Mouse (Mus musculus) hindbrain, embryonic 15.5 days (tissue): ENCODE measurements around the gene Tmtc2. TPM values are rescaled to one million over a fixed set of nuclear protein-coding genes. Genes with fewer than 3 reads are reported as not detected.

Experiments
- ATAC-seq: fragments of 200-750 bp; cut with Nextera tagmentation; 2 replicates; pipeline ENCODE4 v1.8.0; 2017; ENCODE audit warnings: low read depth, moderate number of reproducible peaks, moderate TSS enrichment; ENCODE audit not compliant: low FRiP score
- H3K27ac ChIP-seq: fragments of 300-500 bp; sonication (generic); replicated peaks from 2 replicates; pipeline ENCODE4 v1.5.1; 2015; ENCODE audit warnings: mild to moderate bottlenecking, inconsistent platforms
- H3K27me3 ChIP-seq: fragments of 300-500 bp; sonication (generic); 2 replicates; pipeline ENCODE4 v1.6.1; 2015; ENCODE audit warnings: control low read depth, inconsistent platforms
- H3K36me3 ChIP-seq: fragments of 300-500 bp; sonication (generic); 2 replicates; pipeline ENCODE4 v1.6.1; 2015; ENCODE audit warnings: control low read depth, inconsistent platforms
- H3K4me1 ChIP-seq: fragments of 300-500 bp; sonication (generic); replicated peaks from 2 replicates; pipeline ENCODE4 v1.6.1; 2015; ENCODE audit warnings: control low read depth, inconsistent platforms
- H3K4me2 ChIP-seq: fragments of 300-500 bp; sonication (generic); 2 replicates; pipeline ENCODE4 v1.6.1; 2015; ENCODE audit warnings: moderate library complexity, mild to moderate bottlenecking, inconsistent platforms
- H3K4me3 ChIP-seq: fragments of 300-500 bp; sonication (generic); 2 replicates; pipeline ENCODE4 v1.5.1; 2015; ENCODE audit warnings: mild to moderate bottlenecking, inconsistent platforms
- H3K9ac ChIP-seq: fragments of 300-500 bp; sonication (generic); 2 replicates; pipeline ENCODE4 v1.6.1; 2015; ENCODE audit warnings: inconsistent platforms
- H3K9me3 ChIP-seq: fragments of 300-500 bp; sonication (generic); 2 replicates; pipeline ENCODE4 v1.6.1; 2016; ENCODE audit warnings: control low read depth, inconsistent platforms
- WGBS: fragments of 180-500 bp; shearing (Covaris S2); methylation state at CpG from one replicate; pipeline ENCODE4 v1.1.7; 2015; 5-methylcytosine and 5-hydroxymethylcytosine counted together
- polyA plus RNA-seq: library from polyadenylated mRNA; unstranded; fragments of >200 nt; fragmentation: Nextera tagmentation; extraction: Ambion mirVana; gene quantifications from 2 replicates; pipeline ENCODE4 v1.2.1, GENCODE M21; 2015

Gene Tmtc2
- polyA plus RNA-seq, 1 experiment from 2014 or later = 8.5 TPM

DNA sequence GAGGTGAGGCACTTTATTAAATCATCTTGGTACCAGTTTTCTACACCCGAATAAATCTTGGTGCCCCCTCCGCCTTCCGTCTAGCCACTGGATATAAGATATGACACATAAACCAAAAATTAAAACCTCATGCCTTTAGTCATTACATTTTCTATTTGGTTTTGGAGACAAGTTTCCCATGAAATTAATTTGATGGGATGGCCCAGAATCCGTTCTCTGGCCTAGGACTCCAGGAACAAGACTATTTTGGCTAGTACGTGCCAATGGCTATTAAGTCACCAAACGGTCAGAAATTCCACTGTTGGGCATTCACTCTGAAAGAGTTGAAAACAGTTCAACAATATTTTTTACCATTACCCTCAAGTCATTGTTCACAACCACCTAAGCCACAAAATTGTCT, 32.2 kb downstream of the Tmtc2 start:
- no peak for ATAC-seq
- H3K4me3 ChIP-seq = no peak overlapping the region

GRCm38 (mm10) chr10:105539697-105540096, 34.6 kb downstream of the Tmtc2 start:
- Histone ChIP-seq H3K4me2 (no peak overlapping the region), H3K4me3 (no peak overlapping the region), H3K9ac (no peak overlapping the region), H3K27me3 (no peaks in the 10 kb centered on the region), H3K27ac (no peak overlapping the region), H3K4me1 (no peaks in the 10 kb centered on the region; the same call in 1 of the 2 replicates), H3K9me3 (no peaks in the 10 kb centered on the region), H3K36me3 (no peaks in the 10 kb centered on the region)
- ATAC-seq = no peak
- 36% methylated on average over 5 of the region's 5 CpGs for WGBS

More for the DNA sequence above, 32.2 kb downstream of the Tmtc2 start:
- Histone ChIP-seq H3K9ac (no peak overlapping the region), H3K4me1 (no peaks in the 10 kb centered on the region; the same call in 1 of the 2 replicates), H3K27ac (no peak overlapping the region), H3K9me3 (no peaks in the 10 kb centered on the region), H3K36me3 (no peaks in the 10 kb centered on the region), H3K4me2 (no peak overlapping the region), H3K27me3 (no peaks in the 10 kb centered on the region)
- 90% methylated on average over 6 of the region's 6 CpGs for WGBS

- Histone ChIP-seq H3K36me3 (no peaks in the 10 kb centered on the region), H3K27me3 (no peaks in the 10 kb centered on the region), H3K4me3 (no peak overlapping the region), H3K4me1 (no peaks in the 10 kb centered on the region; the same call in 1 of the 2 replicates), H3K9me3 (no peaks in the 10 kb centered on the region), H3K27ac (no peak overlapping the region), H3K9ac (no peak overlapping the region), H3K4me2 (no peak overlapping the region)
- WGBS = 90% methylated on average over 4 of the region's 4 CpGs
- no peak for ATAC-seq
Observed at GRCm38 (mm10) chr10:105536910-105537309, 37.3 kb downstream of the Tmtc2 start.

- Histone ChIP-seq H3K27me3 (no peaks in the 10 kb centered on the region), H3K27ac (no peak overlapping the region), H3K4me2 (no peak overlapping the region), H3K36me3 (no peaks in the 10 kb centered on the region), H3K9ac (no peak overlapping the region), H3K4me1 (peaks cover 3% of the 10 kb centered on the region), H3K4me3 (no peak overlapping the region), H3K9me3 (no peaks in the 10 kb centered on the region)
- no peak for ATAC-seq
Observed at GRCm38 (mm10) chr10:105535848-105536247, 38.4 kb downstream of the Tmtc2 start.

DNA sequence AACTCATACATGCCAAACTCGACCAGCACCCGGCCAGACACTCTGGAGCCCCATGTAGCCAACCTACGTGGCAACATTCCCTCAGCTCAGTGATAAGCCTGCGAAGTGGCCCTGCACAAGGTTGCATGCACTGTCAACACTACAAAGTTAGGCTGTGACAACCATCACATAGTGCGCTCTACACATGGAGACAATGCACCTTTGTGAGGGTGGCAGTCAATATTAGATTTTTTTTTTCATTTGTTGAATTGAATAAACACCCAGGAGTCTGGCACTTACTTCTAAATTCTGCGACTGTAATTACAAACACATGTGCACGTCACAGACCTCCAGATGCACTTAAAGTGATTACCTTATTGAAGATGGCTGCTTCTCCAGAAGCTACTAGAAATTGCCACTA, 41.5 kb downstream of the Tmtc2 start:
- H3K27ac ChIP-seq = no peak overlapping the region
- no peak overlapping the region for H3K9ac ChIP-seq
- H3K4me2 ChIP-seq = no peak overlapping the region
- WGBS = 84% methylated on average over 7 of the region's 7 CpGs
- H3K4me3 ChIP-seq = no peak overlapping the region
- no peaks in the 10 kb centered on the region for H3K9me3 ChIP-seq
- H3K4me1 ChIP-seq = peaks cover 3% of the 10 kb centered on the region; the same call in 1 of the 2 replicates
- no peaks in the 10 kb centered on the region for H3K36me3 ChIP-seq
- ATAC-seq = no peak
- no peaks in the 10 kb centered on the region for H3K27me3 ChIP-seq

GRCm38 (mm10) chr10:105532019-105532525, 42.2 kb downstream of the Tmtc2 start:
- WGBS = 81% methylated on average over 5 of the region's 5 CpGs
- Histone ChIP-seq H3K27me3 (no peaks in the 10 kb centered on the region), H3K9me3 (no peaks in the 10 kb centered on the region), H3K27ac (no peak overlapping the region), H3K4me1 (peaks cover 3% of the 10 kb centered on the region; the same call in 1 of the 2 replicates), H3K36me3 (no peaks in the 10 kb centered on the region), H3K9ac (no peak overlapping the region), H3K4me3 (no peak overlapping the region), H3K4me2 (no peak overlapping the region)
- ATAC-seq = no peak

- no peak for ATAC-seq
- no peak overlapping the region for H3K27ac ChIP-seq
Observed at GRCm38 (mm10) chr10:105531080-105531894, 43.0 kb downstream of the Tmtc2 start.

DNA sequence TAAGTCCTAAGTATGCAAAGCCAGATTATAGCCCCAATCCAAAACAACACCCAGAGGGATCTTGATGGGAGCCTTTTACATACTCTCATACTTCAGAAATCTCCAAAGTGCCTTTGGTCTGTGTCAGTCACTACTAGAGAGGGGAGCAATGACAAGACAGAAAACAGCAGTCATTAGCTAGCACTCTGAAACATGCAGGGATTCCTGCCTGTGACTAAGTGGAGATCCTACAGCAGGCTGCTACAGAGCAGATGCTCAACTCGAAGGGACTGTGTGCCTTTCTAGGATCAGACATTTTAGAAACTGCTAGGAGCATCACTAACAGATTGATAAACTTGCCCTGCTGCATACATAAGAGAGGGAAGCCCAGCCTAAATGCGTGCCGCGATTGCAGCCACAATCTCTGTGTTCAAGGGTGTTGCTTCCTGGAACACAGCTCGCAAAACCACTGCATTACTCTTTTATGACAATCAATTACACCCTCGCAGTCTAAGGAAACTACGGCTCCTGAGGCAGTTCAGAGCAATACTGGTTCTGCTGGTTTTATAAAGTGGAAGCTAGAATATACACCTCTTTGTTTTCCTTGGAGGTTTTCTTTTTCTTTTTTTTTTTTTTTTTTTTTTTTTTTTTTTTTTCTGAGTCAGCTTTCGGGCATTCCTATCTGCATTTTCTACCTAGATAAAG, 50.7 kb downstream of the Tmtc2 start:
- no peaks in the 10 kb centered on the region for H3K9me3 ChIP-seq
- H3K4me2 ChIP-seq = no peak overlapping the region
- no peaks in the 10 kb centered on the region for H3K36me3 ChIP-seq
- H3K27me3 ChIP-seq = no peaks in the 10 kb centered on the region
- H3K27ac ChIP-seq = no peak overlapping the region; the same call in 1 of the 2 replicates
- no peak overlapping the region for H3K4me3 ChIP-seq
- H3K4me1 ChIP-seq = peaks cover 5% of the 10 kb centered on the region; the same call in 1 of the 2 replicates
- no peak overlapping the region for H3K9ac ChIP-seq
- no peak for ATAC-seq
- WGBS = 53% methylated on average over 8 of the region's 8 CpGs

More at GRCm38 (mm10) chr10:105531080-105531894, 43.0 kb downstream of the Tmtc2 start:
- Histone ChIP-seq H3K9ac (no peak overlapping the region), H3K4me3 (no peak overlapping the region), H3K9me3 (no peaks in the 10 kb centered on the region), H3K36me3 (no peaks in the 10 kb centered on the region), H3K4me1 (peaks cover 3% of the 10 kb centered on the region; the same call in 1 of the 2 replicates), H3K27me3 (no peaks in the 10 kb centered on the region), H3K4me2 (no peak overlapping the region)
- WGBS = 69% methylated on average over 9 of the region's 9 CpGs

GRCm38 (mm10) chr10:105522431-105522830, 51.8 kb downstream of the Tmtc2 start:
- Histone ChIP-seq H3K27ac (no peak overlapping the region), H3K27me3 (no peaks in the 10 kb centered on the region), H3K4me3 (no peak overlapping the region), H3K4me2 (no peak overlapping the region), H3K9me3 (no peaks in the 10 kb centered on the region), H3K4me1 (peaks cover 5% of the 10 kb centered on the region; the same call in 1 of the 2 replicates), H3K9ac (no peak overlapping the region), H3K36me3 (no peaks in the 10 kb centered on the region)
- 76% methylated on average over 7 of the region's 7 CpGs for WGBS
- no peak for ATAC-seq

GRCm38 (mm10) chr10:105519154-105519806, 55.0 kb downstream of the Tmtc2 start:
- 77% methylated on average over 6 of the region's 6 CpGs for WGBS
- no peak for ATAC-seq
- no peaks in the 10 kb centered on the region for H3K27me3 ChIP-seq
- H3K9ac ChIP-seq = no peak overlapping the region
- no peaks in the 10 kb centered on the region for H3K36me3 ChIP-seq
- peaks cover 4% of the 10 kb centered on the region; the same call in 1 of the 2 replicates for H3K4me1 ChIP-seq
- H3K4me3 ChIP-seq = no peak overlapping the region
- H3K9me3 ChIP-seq = no peaks in the 10 kb centered on the region
- no peak overlapping the region for H3K4me2 ChIP-seq
- H3K27ac ChIP-seq = no peak overlapping the region

DNA sequence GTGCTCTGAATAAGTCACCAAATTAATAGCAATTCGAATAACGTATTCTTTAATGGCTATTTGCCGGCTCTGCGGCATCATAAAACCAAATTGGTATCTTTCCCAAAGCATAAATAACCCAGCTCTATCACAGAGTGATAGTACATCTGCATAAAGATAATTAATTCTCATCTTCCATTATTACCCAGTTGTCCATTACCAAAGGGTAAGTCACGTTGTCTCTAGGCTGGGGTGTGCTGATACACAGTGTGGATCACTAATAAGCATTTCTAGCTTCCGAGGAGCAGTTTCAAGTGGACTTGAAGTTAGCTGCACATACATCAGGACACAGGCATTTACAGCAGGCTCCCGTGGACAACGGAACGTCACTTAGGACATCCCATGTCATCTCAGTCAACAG, 56.1 kb downstream of the Tmtc2 start:
- Histone ChIP-seq H3K9me3 (no peaks in the 10 kb centered on the region), H3K27ac (no peak overlapping the region), H3K36me3 (no peaks in the 10 kb centered on the region), H3K4me3 (no peak overlapping the region), H3K4me1 (no peaks in the 10 kb centered on the region), H3K4me2 (no peak overlapping the region), H3K9ac (no peak overlapping the region), H3K27me3 (no peaks in the 10 kb centered on the region)
- ATAC-seq = no peak
- 76% methylated on average over 9 of the region's 9 CpGs for WGBS
